Mouse (Mus musculus) hindbrain, embryonic 16.5 days (tissue): ENCODE results near the gene Ginm1. TPM values are rescaled to one million over a fixed set of nuclear protein-coding genes. Genes with fewer than 3 reads are reported as not detected.

Experiments used
- ATAC-seq: fragments of 200-750 bp; cut with Nextera tagmentation; 2 replicates; pipeline ENCODE4 v1.8.0; 2017; ENCODE audit warnings: moderate TSS enrichment, moderate library complexity
- H3K27ac ChIP-seq: fragments of 300-500 bp; sonication (generic); 2 replicates; pipeline ENCODE4 v1.5.1; 2014; ENCODE audit warnings: low read depth, mild to moderate bottlenecking, control low read depth, low read length, moderate library complexity
- H3K27me3 ChIP-seq: fragments of 300-500 bp; sonication (generic); replicated peaks from 2 replicates; pipeline ENCODE4 v1.6.1; 2014; ENCODE audit warnings: low read length; ENCODE audit not compliant: control insufficient read depth, insufficient read depth
- H3K36me3 ChIP-seq: fragments of 300-500 bp; sonication (generic); 2 replicates; pipeline ENCODE4 v1.6.1; 2014; ENCODE audit warnings: mild to moderate bottlenecking, low read length, moderate library complexity, mixed read lengths; ENCODE audit not compliant: control insufficient read depth, insufficient read depth
- H3K4me1 ChIP-seq: fragments of 300-500 bp; sonication (generic); 2 replicates; pipeline ENCODE4 v1.6.1; 2014; ENCODE audit warnings: low read depth, low read length; ENCODE audit not compliant: control insufficient read depth, insufficient read depth
- H3K4me2 ChIP-seq: fragments of 300-500 bp; sonication (generic); 2 replicates; pipeline ENCODE4 v1.6.1; 2014; ENCODE audit warnings: mild to moderate bottlenecking, low read length, control low read depth, moderate library complexity
- H3K4me3 ChIP-seq: fragments of 300-500 bp; sonication (generic); 2 replicates; pipeline ENCODE4 v1.5.1; 2014; ENCODE audit warnings: mild to moderate bottlenecking, low read length, control low read depth, moderate library complexity
- H3K9ac ChIP-seq: fragments of 300-500 bp; sonication (generic); 2 replicates; pipeline ENCODE4 v1.6.1; 2014; ENCODE audit warnings: low read depth, mild to moderate bottlenecking, control low read depth, low read length, moderate library complexity
- H3K9me3 ChIP-seq: fragments of 300-500 bp; sonication (generic); 2 replicates; pipeline ENCODE4 v1.6.1; 2014; ENCODE audit warnings: mild to moderate bottlenecking, low read length, moderate library complexity; ENCODE audit not compliant: control insufficient read depth
- WGBS: fragments of 180-500 bp; shearing (Covaris S2); extraction: QIAGEN DNeasy Blood & Tissue Kit; methylation state at CpG from one replicate; pipeline ENCODE4 v1.1.7; 2014; 5-methylcytosine and 5-hydroxymethylcytosine counted together
- polyA plus RNA-seq: library from polyadenylated mRNA; unstranded; fragments of >200 nt; fragmentation: Nextera tagmentation; extraction: Ambion mirVana; gene quantifications from 2 replicates; pipeline ENCODE4 v1.2.1, GENCODE M21; 2015

The Ginm1 gene
- polyA plus RNA-seq, 1 experiment from 2014 or later, result 57.5 TPM

DNA sequence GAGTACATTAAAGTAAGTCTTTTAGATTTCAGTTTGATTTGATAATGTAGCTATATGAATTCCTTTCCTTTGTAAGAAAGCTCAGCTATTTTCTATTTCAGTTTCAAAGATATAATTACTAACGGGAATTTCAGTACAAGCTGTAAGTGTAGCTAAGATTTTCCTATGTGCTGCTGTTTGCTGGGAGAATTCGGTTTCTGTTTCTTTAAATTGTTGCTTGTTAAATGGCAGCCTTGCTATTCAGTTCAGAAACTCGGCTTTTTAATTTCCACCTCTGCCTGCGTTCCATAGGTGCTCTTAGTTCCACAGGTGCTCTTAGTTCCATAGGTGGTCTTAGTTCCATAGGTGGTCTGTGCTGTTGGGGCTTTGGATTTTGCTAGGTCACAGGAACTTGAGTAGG lies 26.5 kb upstream of the Ginm1 start:
- ATAC-seq, result no peak
- Histone ChIP-seq H3K36me3 (peaks cover 23% of the 10 kb centered on the region), H3K9ac (no peak overlapping the region), H3K27me3 (no peaks in the 10 kb centered on the region), H3K9me3 (no peaks in the 10 kb centered on the region), H3K4me2 (no peak overlapping the region), H3K27ac (no peak overlapping the region), H3K4me3 (no peak overlapping the region), H3K4me1 (no peaks in the 10 kb centered on the region)
- WGBS, result 92% methylated on average over 4 of the region's 4 CpGs

- WGBS, result 92% methylated on average over 4 of the region's 4 CpGs
- ATAC-seq, result no peak
- Histone ChIP-seq H3K27ac (no peak overlapping the region), H3K9ac (no peak overlapping the region), H3K36me3 (peaks cover 23% of the 10 kb centered on the region), H3K9me3 (no peaks in the 10 kb centered on the region), H3K4me1 (no peaks in the 10 kb centered on the region), H3K4me3 (no peak overlapping the region), H3K27me3 (no peaks in the 10 kb centered on the region), H3K4me2 (no peak overlapping the region)
Observed at GRCm38 (mm10) chr10:7818676-7819075, 26.1 kb upstream of the Ginm1 start.

DNA sequence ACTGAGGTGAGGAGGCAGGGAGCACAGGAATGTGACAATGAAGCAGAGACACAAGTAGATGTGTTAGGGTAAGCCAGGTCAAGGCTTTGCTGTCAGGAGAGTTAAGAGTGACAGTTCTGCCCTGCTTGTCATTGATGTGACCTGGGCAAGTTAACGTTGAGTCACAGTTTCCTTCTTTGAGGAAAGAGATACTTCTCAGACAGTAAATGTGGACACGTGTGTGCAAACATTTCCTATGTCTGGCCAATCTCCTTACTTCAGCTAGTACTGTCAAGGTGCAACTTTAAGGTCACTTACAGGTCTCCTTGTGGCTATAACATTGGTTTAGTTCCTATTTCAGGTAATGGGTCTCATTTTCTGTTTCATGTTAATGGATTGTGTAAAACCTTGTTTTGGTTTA lies 23.9 kb upstream of the Ginm1 start:
- Histone ChIP-seq H3K4me2 (no peak overlapping the region), H3K4me3 (no peak overlapping the region), H3K9me3 (no peaks in the 10 kb centered on the region), H3K9ac (no peak overlapping the region), H3K4me1 (no peaks in the 10 kb centered on the region), H3K36me3 (peaks cover 14% of the 10 kb centered on the region), H3K27ac (no peak overlapping the region), H3K27me3 (no peaks in the 10 kb centered on the region)
- 82% methylated on average over 2 of the region's 2 CpGs for WGBS
- ATAC-seq, result no peak

GRCm38 (mm10) chr10:7809937-7810336 lies 17.3 kb upstream of the Ginm1 start:
- WGBS, result 49% methylated on average over 2 of the region's 2 CpGs
- peak; percentile 52 for ATAC-seq
- no peaks in the 10 kb centered on the region for H3K4me1 ChIP-seq
- H3K9ac ChIP-seq, result no peak overlapping the region
- H3K27ac ChIP-seq, result no peak overlapping the region
- no peaks in the 10 kb centered on the region for H3K9me3 ChIP-seq
- no peaks in the 10 kb centered on the region for H3K27me3 ChIP-seq
- peaks cover 29% of the 10 kb centered on the region for H3K36me3 ChIP-seq
- no peak overlapping the region for H3K4me3 ChIP-seq
- H3K4me2 ChIP-seq, result no peak overlapping the region

DNA sequence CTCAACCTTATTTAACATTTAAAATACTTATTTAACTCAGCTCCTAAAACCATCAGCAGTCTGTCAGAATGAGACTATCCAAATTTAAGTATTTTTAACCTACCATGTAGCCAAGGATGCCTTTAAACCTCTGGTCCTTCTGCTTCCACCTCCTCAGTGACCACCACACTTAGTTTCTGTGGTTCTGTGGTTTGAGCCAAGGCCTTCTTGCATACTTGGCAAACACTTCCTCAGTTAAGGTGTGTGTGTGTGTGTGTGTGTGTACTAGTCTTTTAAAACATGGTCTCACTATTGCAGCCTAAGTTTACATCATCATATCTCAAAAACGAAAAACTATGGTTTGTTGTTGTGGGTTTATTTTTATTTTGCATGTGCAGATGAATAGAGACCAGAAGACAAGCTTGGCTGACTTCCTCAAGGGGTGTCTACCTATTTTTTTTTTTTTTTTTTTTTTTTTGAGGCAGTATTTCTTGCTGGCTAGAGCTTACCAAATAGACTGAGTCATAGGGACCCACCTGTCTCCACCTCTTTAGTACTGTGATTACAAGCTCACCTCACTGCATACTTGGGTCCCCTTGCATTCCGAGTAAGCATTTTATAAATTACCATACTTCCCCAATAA lies 10.0 kb upstream of the Ginm1 start:
- no peaks in the 10 kb centered on the region for H3K9me3 ChIP-seq
- H3K27me3 ChIP-seq, result no peaks in the 10 kb centered on the region
- peaks cover 40% of the 10 kb centered on the region for H3K36me3 ChIP-seq
- H3K4me3 ChIP-seq, result no peak overlapping the region
- no peaks in the 10 kb centered on the region for H3K4me1 ChIP-seq
- ATAC-seq, result no peak
- 97% methylated on average over 2 of the region's 2 CpGs for WGBS
- H3K9ac ChIP-seq, result no peak overlapping the region
- H3K27ac ChIP-seq, result no peak overlapping the region
- H3K4me2 ChIP-seq, result no peak overlapping the region

- WGBS, result 99% methylated on average over 3 of the region's 3 CpGs
- H3K4me1 ChIP-seq, result no peaks in the 10 kb centered on the region
- H3K27ac ChIP-seq, result no peak overlapping the region
- no peak overlapping the region for H3K4me2 ChIP-seq
- H3K27me3 ChIP-seq, result no peaks in the 10 kb centered on the region
- no peak overlapping the region for H3K4me3 ChIP-seq
- peaks cover 42% of the 10 kb centered on the region for H3K36me3 ChIP-seq
- H3K9ac ChIP-seq, result no peak overlapping the region
- H3K9me3 ChIP-seq, result no peaks in the 10 kb centered on the region
- no peak for ATAC-seq
Observed at GRCm38 (mm10) chr10:7801258-7801657, 8.6 kb upstream of the Ginm1 start.

- Histone ChIP-seq H3K9me3 (no peaks in the 10 kb centered on the region), H3K27me3 (no peaks in the 10 kb centered on the region), H3K4me2 (peak overlapping the region; percentile 61), H3K9ac (peak overlapping the region; percentile 92), H3K36me3 (peaks cover 10% of the 10 kb centered on the region), H3K27ac (peak overlapping the region; percentile 60; the same call in 1 of the 2 replicates), H3K4me1 (peaks cover 17% of the 10 kb centered on the region), H3K4me3 (peak overlapping the region; percentile 61)
- 0% methylated on average over 10 of the region's 10 CpGs for WGBS
- peak; percentile 68 for ATAC-seq
Observed at GRCm38 (mm10) chr10:7792254-7792750, 322 bp downstream of the Ginm1 start.

DNA sequence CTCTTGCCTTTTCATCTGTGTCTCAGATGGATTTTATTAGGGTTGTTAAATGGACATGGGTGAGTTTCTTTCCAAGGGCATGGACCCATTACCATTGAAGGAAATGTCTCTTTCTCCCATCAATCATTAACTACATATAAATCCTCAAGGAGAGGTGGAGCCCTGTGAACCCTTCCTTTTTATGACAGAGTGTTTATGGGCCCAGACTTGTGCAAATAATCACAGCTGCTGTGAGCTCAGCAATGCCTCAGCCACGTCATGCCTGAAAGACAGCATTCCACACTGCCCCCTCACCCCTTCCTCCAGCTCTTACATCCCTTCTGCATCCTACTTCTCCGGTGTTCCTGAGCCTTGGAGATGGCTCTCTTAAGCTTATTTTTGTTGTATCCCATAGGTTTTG lies 5.3 kb downstream of the Ginm1 start:
- peaks cover 4% of the 10 kb centered on the region; the same call in 1 of the 2 replicates for H3K36me3 ChIP-seq
- no peak overlapping the region for H3K4me3 ChIP-seq
- peaks cover 7% of the 10 kb centered on the region for H3K4me1 ChIP-seq
- H3K9me3 ChIP-seq, result no peaks in the 10 kb centered on the region
- H3K27me3 ChIP-seq, result no peaks in the 10 kb centered on the region
- 46% methylated on average over 2 of the region's 2 CpGs for WGBS
- no peak overlapping the region for H3K9ac ChIP-seq
- ATAC-seq, result no peak
- H3K27ac ChIP-seq, result no peak overlapping the region
- no peak overlapping the region for H3K4me2 ChIP-seq

DNA sequence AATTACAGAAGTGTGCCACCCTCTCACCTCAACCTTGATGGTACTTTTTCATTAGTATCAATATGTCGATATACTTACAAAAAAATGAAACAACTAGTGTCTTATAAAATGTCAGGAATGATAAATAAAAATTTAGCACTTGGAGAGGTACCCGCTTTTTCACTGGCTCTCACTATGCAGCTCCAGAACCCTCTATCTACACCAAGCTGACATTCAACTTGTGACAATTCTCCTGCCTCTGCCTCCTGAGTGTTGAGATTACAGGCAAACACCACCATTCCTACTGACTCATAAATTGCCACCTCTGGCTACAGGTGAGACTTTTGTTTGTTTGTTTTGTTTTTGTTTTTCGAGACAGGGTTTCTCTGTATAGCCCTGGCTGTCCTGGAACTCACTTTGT lies 11.4 kb downstream of the Ginm1 start:
- Histone ChIP-seq H3K4me1 (peaks cover 6% of the 10 kb centered on the region; the same call in 1 of the 2 replicates), H3K9me3 (no peaks in the 10 kb centered on the region), H3K36me3 (peaks cover 5% of the 10 kb centered on the region), H3K4me3 (peak overlapping the region; percentile 100), H3K27ac (no peak overlapping the region), H3K9ac (peak overlapping the region; percentile 95), H3K27me3 (no peaks in the 10 kb centered on the region), H3K4me2 (peak overlapping the region; percentile 79)
- 53% methylated on average over 3 of the region's 3 CpGs for WGBS
- ATAC-seq, result peak; percentile 38
